Mouse (Mus musculus) ZHBTc4 (cell line): ENCODE measurements at regions not wholly inside any gene's neighbourhood (a gene's known extent, or its start where the extent isn't known, plus 50 kb on each side); places are given as distances from the start of the nearest gene placed in this dataset.

ENCODE experiments used
- DNase-seq: peaks from one replicate; pipeline ENCODE4 v3.0.0-alpha.2; 2011; ENCODE audit warnings: low read depth, low spot score

GRCm38 (mm10) chr2:114454901-114455300 lies 199.9 kb downstream of the Dph6 start:
- no peak for DNase-seq

GRCm38 (mm10) chr2:114450185-114450584 lies 204.6 kb downstream of the Dph6 start:
- no peak for DNase-seq

- no peak for DNase-seq
Observed at GRCm38 (mm10) chr2:114443801-114444200, 211.0 kb downstream of the Dph6 start.

- no peak for DNase-seq
Observed at GRCm38 (mm10) chr2:114440943-114441342, 213.8 kb downstream of the Dph6 start.

GRCm38 (mm10) chr2:114439668-114440067 lies 215.1 kb downstream of the Dph6 start:
- peak; percentile 6 for DNase-seq

- no peak for DNase-seq
Observed at GRCm38 (mm10) chr2:114438048-114438447, 216.7 kb downstream of the Dph6 start.

GRCm38 (mm10) chr2:114427426-114428157 lies 226.3 kb upstream of the Zfp770 start:
- no peak for DNase-seq

GRCm38 (mm10) chr2:114419346-114419745 lies 218.1 kb upstream of the Zfp770 start:
- DNase-seq = no peak

GRCm38 (mm10) chr2:114413013-114413412 lies 211.7 kb upstream of the Zfp770 start:
- DNase-seq = peak; percentile 6

GRCm38 (mm10) chr2:114411940-114412715 lies 210.9 kb upstream of the Zfp770 start:
- peak; percentile 18 for DNase-seq

GRCm38 (mm10) chr2:114410717-114411116 lies 209.4 kb upstream of the Zfp770 start:
- no peak for DNase-seq

- DNase-seq = no peak
Observed at GRCm38 (mm10) chr2:114409542-114409941, 208.3 kb upstream of the Zfp770 start.

- DNase-seq = no peak
Observed at GRCm38 (mm10) chr2:114407408-114407807, 206.1 kb upstream of the Zfp770 start.

GRCm38 (mm10) chr2:114384566-114384965 lies 183.3 kb upstream of the Zfp770 start:
- no peak for DNase-seq

GRCm38 (mm10) chr2:114378844-114379533 lies 177.7 kb upstream of the Zfp770 start:
- no peak for DNase-seq

GRCm38 (mm10) chr2:114373476-114373875 lies 172.2 kb upstream of the Zfp770 start:
- no peak for DNase-seq

- DNase-seq = peak; percentile 8
Observed at GRCm38 (mm10) chr2:114353876-114354275, 152.6 kb upstream of the Zfp770 start.

GRCm38 (mm10) chr2:114340578-114341293 lies 139.5 kb upstream of the Zfp770 start:
- DNase-seq = no peak

GRCm38 (mm10) chr2:114301746-114302145 lies 100.5 kb upstream of the Zfp770 start:
- no peak for DNase-seq

- DNase-seq = no peak
Observed at GRCm38 (mm10) chr2:114295110-114295509, 93.8 kb upstream of the Zfp770 start.

GRCm38 (mm10) chr2:114291387-114291786 lies 90.1 kb upstream of the Zfp770 start:
- DNase-seq = no peak

- no peak for DNase-seq
Observed at GRCm38 (mm10) chr2:114275536-114275935, 74.3 kb upstream of the Zfp770 start.
